Mouse (Mus musculus): ENCODE results near the gene Dock4. TPM values are rescaled to one million over a fixed set of nuclear protein-coding genes. Genes with fewer than 3 reads are reported as not detected.

Gene Dock4
- polyA plus RNA-seq, 1 experiment from 2014 or later = 2.9 TPM

DNA sequence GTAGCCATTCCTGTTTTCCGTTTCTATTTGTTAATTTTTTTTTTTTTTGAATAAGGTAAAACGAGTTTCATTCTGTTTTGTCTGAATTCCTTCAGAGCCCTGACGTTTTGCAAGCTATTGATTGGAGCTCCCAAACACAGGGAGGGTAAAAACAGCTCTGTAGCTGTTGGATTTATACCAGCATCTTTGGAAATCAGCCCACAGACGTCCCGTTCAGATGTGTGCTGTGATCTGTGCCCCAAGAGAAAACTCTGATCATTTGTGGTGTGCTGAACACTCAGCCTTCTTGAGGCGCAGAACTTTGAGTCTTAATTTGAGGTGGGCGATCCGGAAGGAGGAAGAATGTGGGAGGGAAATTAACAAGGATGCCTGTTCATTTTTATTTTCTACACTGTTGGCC, 62.7 kb downstream of the Dock4 start:
- no peak for DNase-seq (ENCODE audit: low read depth, low spot score)
- H3K27me3 ChIP-seq = no peaks in the 10 kb centered on the region
- CTCF ChIA-PET = interaction anchor here (1.3 to 1.4 kb wide), 2 partner anchors 11 to 16 kb away, joined by 3 to 4 read pairs; no protein-coding TSS in a partner anchor
- ATAC-seq = no peak
- TF ChIP-seq CTCF (IDR thresholded peaks at IDR 0.05) = no peak
- POLR2A ChIA-PET = no interaction called here
- in situ Hi-C loops (cut with MboI; ENCODE audit: low pct_unique_long_range_greater_than_20kb) = no loop called here

DNA sequence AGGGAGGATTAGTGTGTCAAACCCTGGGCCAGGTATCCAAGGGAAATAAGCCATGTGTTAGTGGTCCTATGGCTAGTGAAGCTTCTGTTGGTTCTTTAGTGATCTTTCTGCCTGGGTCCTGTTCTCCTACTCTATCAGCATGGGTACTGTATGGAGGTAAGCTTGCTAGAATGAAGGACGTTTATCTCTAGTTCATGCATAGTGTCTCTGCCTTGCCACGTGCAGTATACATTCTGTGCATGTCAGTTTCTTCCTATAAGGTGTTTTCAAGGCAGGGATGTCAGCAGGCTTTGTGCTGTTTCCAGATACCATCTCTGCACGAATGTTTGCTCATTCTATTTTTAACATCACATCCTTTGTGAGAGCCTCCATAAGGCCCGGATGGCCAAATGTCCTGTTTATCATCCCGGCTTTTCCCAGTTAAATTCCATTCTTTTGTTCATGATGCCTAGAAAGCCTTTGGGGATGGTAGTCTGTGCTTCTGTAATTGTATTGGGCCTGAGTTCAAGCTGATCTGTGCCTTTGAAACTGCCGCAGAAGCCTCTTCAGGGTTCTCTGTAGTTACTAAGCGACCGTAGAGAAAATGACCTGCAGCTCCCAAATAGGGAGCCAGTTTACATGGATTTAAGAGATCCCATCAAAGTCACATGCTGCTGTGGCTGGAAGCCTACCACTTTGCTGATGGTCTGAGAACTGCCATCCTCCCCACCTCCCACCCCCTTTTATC, 66.1 kb downstream of the Dock4 start:
- DNase-seq (ENCODE audit: low read depth, low spot score) = no peak
- no peaks in the 10 kb centered on the region for H3K27me3 ChIP-seq
- ChIA-PET CTCF (interaction anchor here (1.3 kb wide), 1 partner anchor 20 kb away, joined by 3 read pairs; no protein-coding TSS in a partner anchor), POLR2A (no interaction called here)
- in situ Hi-C loops (cut with MboI; ENCODE audit: low pct_unique_long_range_greater_than_20kb) = no loop called here
- no peak for TF ChIP-seq CTCF (IDR thresholded peaks at IDR 0.05)
- no peak for ATAC-seq

DNA sequence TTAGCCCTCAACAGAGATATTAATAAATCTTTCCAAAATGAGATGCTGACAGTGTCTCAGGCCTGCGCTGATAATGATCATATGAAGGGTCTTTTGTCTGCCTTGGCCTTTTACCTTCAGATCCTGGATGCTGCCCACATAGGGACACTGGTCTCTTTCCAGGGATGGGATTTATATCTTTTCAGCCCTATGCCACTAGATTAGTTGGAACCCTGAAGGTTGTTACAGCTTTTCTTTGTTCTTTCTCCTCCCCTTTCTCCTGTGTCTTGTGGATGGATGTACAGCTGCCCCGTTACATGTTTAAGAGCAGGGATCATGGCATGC, 66.6 kb downstream of the Dock4 start:
- H3K27me3 ChIP-seq = no peaks in the 10 kb centered on the region
- DNase-seq (ENCODE audit: low read depth, low spot score) (no peak), ATAC-seq (no peak)
- TF ChIP-seq CTCF (IDR thresholded peaks at IDR 0.05) = no peak
- POLR2A ChIA-PET = no interaction called here
- CTCF ChIA-PET = interaction anchor here (1.4 kb wide), 1 partner anchor 30 kb away, joined by 3 read pairs; no protein-coding TSS in a partner anchor
- in situ Hi-C loops (cut with MboI; ENCODE audit: low pct_unique_long_range_greater_than_20kb) = no loop called here

DNA sequence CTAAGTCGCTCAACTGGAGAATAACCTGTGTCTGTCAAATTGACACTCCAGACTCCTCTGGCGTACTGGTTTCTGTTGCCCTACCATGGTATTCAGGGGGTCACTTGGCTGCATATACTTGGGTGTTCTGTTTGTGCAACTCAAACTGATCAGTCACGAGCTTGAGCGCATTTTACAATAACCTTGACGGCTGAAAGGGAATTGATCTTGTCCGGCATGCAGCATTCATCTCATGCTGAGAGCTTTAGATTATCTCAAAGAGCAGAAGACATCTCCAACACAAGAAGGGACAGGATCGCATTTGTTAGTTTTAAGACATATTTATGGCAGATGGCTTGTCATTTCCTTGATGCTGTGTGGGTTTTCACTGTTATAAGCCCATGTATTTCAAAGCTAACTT, 67.2 kb downstream of the Dock4 start:
- DNase-seq (ENCODE audit: low read depth, low spot score) = no peak
- POLR2A ChIA-PET = no interaction called here
- no peaks in the 10 kb centered on the region for H3K27me3 ChIP-seq
- in situ Hi-C loops (cut with MboI; ENCODE audit: low pct_unique_long_range_greater_than_20kb) = no loop called here
- TF ChIP-seq CTCF (IDR thresholded peaks at IDR 0.05) = no peak
- CTCF ChIA-PET = interaction anchor here (1.4 kb wide), 1 partner anchor 29 kb away, joined by 3 read pairs; no protein-coding TSS in a partner anchor
- ATAC-seq = no peak

DNA sequence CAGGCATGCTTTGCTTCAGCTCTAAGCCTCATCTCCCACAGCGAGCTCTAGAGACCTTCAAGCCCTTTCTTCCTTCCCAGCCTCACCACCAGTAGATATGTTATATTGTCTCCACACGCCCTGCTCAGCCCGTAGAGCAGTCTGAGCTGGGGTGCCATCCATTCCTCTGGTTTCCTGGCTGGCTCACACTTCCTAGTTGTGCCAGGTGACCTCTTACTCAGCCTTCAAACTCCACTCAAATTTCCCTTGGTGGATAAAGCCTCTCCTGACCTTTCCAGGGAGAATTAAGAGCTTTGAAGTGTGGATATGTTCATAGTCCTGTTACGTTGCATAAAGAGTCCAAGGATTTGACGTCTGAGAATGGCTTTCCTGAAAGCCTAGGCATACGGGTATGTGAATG, 68.3 kb downstream of the Dock4 start:
- POLR2A ChIA-PET = no interaction called here
- no peak for TF ChIP-seq CTCF (IDR thresholded peaks at IDR 0.05)
- CTCF ChIA-PET = interaction anchor here (0.8 to 1.4 kb wide), 2 partner anchors 12 to 28 kb away, joined by 3 read pairs; no protein-coding TSS in a partner anchor
- in situ Hi-C loops (cut with MboI; ENCODE audit: low pct_unique_long_range_greater_than_20kb) = no loop called here
- ATAC-seq = no peak
- DNase-seq (ENCODE audit: low read depth, low spot score) = no peak
- H3K27me3 ChIP-seq = no peaks in the 10 kb centered on the region

DNA sequence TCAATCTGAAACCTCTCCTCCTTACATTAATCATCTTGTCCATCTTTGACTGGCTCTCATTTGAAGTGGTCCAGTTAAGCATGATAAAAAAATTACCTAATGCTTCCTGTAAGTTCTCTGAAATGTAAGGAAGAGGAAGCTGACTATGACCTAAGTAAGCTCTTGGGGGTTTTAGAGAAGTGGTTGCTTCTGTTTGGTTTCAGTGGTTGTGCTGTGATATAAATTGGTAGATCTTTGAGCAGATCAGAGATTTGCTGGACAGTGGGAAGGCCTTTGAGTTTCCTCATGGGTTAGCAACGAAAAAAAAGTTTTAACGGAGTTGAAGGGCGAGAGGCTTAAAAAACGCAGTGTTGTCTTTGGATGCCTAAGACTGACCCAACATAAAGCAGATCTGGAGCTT, 76.7 kb downstream of the Dock4 start:
- no peak for DNase-seq (ENCODE audit: low read depth, low spot score)
- POLR2A ChIA-PET = no interaction called here
- H3K27me3 ChIP-seq = no peaks in the 10 kb centered on the region
- ATAC-seq = no peak
- TF ChIP-seq CTCF (IDR thresholded peaks at IDR 0.05) = no peak
- in situ Hi-C loops (cut with MboI; ENCODE audit: low pct_unique_long_range_greater_than_20kb) = no loop called here
- CTCF ChIA-PET = no interaction called here

DNA sequence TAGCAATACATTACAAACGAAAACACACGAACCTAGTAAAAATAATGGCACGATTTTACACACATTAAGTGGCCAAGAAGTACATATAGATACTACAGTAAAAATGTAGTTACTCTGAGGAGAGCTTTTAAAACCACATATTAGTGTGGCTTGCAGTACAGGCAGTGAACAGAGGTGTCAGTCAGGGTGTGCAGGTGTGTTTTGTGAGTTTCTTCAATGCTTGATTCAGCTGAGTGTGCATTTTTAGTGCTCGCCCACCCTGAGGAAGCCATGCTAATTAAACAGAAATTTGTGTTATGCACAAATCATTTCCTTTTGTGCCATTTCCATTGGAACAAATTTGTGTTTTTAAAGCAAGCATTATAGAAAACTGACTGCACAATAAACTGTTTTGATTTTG, 77.3 kb downstream of the Dock4 start:
- no peaks in the 10 kb centered on the region for H3K27me3 ChIP-seq
- no peak for TF ChIP-seq CTCF (IDR thresholded peaks at IDR 0.05)
- in situ Hi-C loops (cut with MboI; ENCODE audit: low pct_unique_long_range_greater_than_20kb) = no loop called here
- ChIA-PET CTCF (no interaction called here), POLR2A (no interaction called here)
- ATAC-seq (no peak), DNase-seq (ENCODE audit: low read depth, low spot score) (no peak)

DNA sequence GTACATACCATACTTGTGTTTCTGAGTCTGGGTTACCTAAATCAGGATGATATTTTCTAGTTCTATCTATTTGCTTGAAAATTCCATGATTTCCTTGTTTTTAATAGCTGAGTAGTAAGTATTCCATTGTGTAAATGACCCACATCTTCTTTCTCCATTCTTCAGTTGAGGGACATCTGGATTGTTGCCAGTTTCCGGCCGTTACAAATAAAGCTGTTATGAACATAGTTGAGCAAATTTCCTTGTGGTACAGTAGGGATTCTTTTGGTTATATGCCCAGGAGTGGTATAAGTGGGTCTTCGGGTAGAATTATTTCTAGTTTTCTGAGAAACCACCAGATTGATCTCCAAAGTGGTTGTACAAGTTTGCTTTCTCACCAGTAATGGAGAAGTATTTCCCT, 79.3 kb downstream of the Dock4 start:
- ChIA-PET POLR2A (no interaction called here), CTCF (interaction anchor here (0.8 kb wide), 1 partner anchor 7 kb away, joined by 3 read pairs; no protein-coding TSS in a partner anchor)
- in situ Hi-C loops (cut with MboI; ENCODE audit: low pct_unique_long_range_greater_than_20kb) = no loop called here

DNA sequence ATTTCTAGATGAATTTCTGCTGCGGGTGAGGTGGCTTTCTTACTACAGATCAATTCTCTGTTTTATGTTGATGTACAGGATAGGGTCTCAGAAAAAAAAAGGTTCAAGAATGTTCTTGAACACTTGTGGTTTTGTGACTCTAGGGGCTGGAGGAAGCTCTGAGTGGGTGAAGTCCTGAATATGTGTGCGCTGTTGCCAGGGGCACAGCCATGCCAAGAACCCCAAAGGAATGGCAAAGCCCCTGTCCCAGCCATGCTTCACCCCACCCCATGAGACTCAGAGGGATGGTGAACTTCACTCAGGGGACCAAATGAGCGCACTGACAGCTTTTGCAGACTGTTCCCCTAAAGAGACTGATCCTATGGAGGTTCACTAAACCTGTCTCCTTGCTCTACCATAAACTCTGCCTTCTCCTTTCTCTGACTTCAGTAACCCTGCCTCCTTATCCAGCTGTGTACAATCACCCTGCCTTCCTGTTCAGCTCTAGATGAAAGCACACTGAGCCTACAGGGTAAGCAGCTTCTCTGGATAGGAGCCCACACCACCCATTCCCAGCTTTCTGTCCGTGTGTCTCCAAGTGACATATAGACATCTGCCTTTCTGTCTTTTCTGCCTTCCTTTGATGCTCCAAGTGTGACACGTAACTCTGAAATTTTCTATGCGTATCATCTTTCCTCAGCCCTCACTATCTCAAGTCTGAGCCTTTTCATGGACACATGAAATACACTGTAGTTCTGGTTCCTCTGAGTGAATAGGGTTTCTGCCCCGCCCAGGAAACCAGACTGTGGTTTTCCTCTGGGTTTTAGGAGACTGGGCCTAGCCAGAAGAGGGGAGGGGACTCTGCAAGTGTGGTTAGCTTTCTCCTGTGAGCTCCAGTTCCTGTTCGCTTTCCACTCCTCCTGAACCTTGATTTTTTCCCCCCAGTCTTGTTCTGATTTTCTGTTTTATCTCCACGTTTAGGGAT, 90.2 kb downstream of the Dock4 start:
- no peak for TF ChIP-seq CTCF (IDR thresholded peaks at IDR 0.05)
- no peak for DNase-seq (ENCODE audit: low read depth, low spot score)
- ChIA-PET CTCF (no interaction called here), POLR2A (no interaction called here)
- no peak for ATAC-seq
- no peaks in the 10 kb centered on the region for H3K27me3 ChIP-seq
- in situ Hi-C loops (cut with MboI; ENCODE audit: low pct_unique_long_range_greater_than_20kb) = no loop called here

More for the DNA sequence above, 79.3 kb downstream of the Dock4 start:
- no peak for ATAC-seq
- H3K27me3 ChIP-seq = no peaks in the 10 kb centered on the region
- no peak for DNase-seq (ENCODE audit: low read depth, low spot score)
- TF ChIP-seq CTCF (IDR thresholded peaks at IDR 0.05) = no peak

DNA sequence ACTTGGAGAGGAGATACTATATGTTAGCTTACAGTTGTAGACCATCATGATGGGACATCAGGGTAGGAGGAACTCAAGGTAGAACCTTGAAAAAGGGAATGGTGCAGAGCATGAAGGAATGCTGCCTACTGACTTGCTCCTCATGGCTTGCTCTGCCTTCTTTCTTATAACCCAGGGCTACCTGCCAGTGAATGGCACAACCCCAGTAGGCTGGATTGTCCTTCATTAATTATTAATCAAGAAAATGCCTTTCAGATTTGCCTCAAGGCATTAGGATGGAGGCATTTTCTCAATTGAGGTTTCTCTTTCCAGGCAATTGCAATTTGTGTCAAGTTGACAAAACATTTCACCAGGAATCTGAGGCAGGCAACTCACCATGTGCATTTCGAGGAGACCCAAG, 92.1 kb downstream of the Dock4 start:
- in situ Hi-C loops (cut with MboI; ENCODE audit: low pct_unique_long_range_greater_than_20kb) = no loop called here
- POLR2A ChIA-PET = no interaction called here
- TF ChIP-seq CTCF (IDR thresholded peaks at IDR 0.05) = no peak
- DNase-seq (ENCODE audit: low read depth, low spot score) (peak; percentile 7), ATAC-seq (no peak)
- CTCF ChIA-PET = no interaction called here
- no peaks in the 10 kb centered on the region for H3K27me3 ChIP-seq

DNA sequence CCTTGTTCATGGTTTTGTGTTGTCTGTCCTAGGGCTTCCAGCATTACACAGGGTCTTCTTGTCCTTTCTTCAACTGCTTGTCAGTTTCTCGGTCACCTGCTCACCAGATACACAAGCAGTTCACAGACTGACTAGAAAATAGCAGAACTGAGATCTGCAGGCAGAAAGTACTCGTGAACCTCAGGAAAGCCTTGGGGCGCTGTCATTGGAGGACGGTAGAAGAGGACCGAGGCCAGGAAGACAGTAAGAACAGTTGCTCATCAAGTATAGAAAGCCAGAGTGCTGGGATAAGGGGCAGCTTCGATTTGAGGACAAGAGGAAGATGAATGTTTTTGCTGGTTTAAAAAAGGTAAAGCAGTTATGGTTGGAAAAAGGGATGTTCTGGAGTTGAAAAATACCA, 92.6 kb downstream of the Dock4 start:
- ChIA-PET CTCF (no interaction called here), POLR2A (interaction anchor here (0.7 kb wide), 1 partner anchor 220 kb away, joined by 5 read pairs; no protein-coding TSS in a partner anchor)
- no peak for TF ChIP-seq CTCF (IDR thresholded peaks at IDR 0.05)
- no peaks in the 10 kb centered on the region for H3K27me3 ChIP-seq
- in situ Hi-C loops (cut with MboI; ENCODE audit: low pct_unique_long_range_greater_than_20kb) = no loop called here
- DNase-seq (ENCODE audit: low read depth, low spot score) (no peak), ATAC-seq (no peak)
